Mouse (Mus musculus): ENCODE data around the gene Gtf2h1. TPM values are rescaled to one million over a fixed set of nuclear protein-coding genes. Genes with fewer than 3 reads are reported as not detected.
A peak's percentile ranks its signal among the peaks of the same experiment; 100 is the strongest.
"Not testable (repeated sequence)": the region's sequence is repeated elsewhere in the genome, so short reads cannot be mapped to it uniquely, and the experiment has no call there.

Gene Gtf2h1
- polyA plus RNA-seq, 1 experiment from 2014 or later: 45.7 TPM

GRCm38 (mm10) chr7:46770706-46771105 is 25.2 kb upstream of the Gtf2h1 start:
- 63% methylated on average over 4 of the region's 4 CpGs for WGBS
- Histone ChIP-seq H3K9me3 (ENCODE audit: low read length) (no peaks in the 10 kb centered on the region), H3K4me1 (ENCODE audit: insufficient read depth, low read length) (no peaks in the 10 kb centered on the region), H3K4me3 (ENCODE audit: low read length) (no peak overlapping the region), H3K9ac (replicated peaks; ENCODE audit: low read length) (no peak overlapping the region), H3K27ac (ENCODE audit: low read length) (no peak overlapping the region), H3K4me2 (replicated peaks; ENCODE audit: low read depth, low read length) (no peak overlapping the region), H3K36me3 (ENCODE audit: insufficient read depth, low read length) (peaks cover 59% of the 10 kb centered on the region), H3K27me3 (ENCODE audit: insufficient read depth, low read length) (no peaks in the 10 kb centered on the region)
- ATAC-seq (ENCODE audit: low FRiP score, low TSS enrichment): no peak

- Histone ChIP-seq H3K4me1 (ENCODE audit: insufficient read depth, low read length) (0 out of 2 replicates have a peak, but pooled peaks cover 5% of the 10 kb centered on the region), H3K27me3 (ENCODE audit: insufficient read depth, low read length) (no peaks in the 10 kb centered on the region), H3K9me3 (ENCODE audit: low read length) (no peaks in the 10 kb centered on the region), H3K9ac (replicated peaks; ENCODE audit: low read length) (no peak overlapping the region), H3K4me3 (ENCODE audit: low read length) (no peak overlapping the region), H3K36me3 (ENCODE audit: insufficient read depth, low read length) (peaks cover 33% of the 10 kb centered on the region), H3K4me2 (replicated peaks; ENCODE audit: low read depth, low read length) (no peak overlapping the region), H3K27ac (ENCODE audit: low read length) (no peak overlapping the region)
- 92% methylated on average over 5 of the region's 5 CpGs for WGBS
- no peak for ATAC-seq (ENCODE audit: low FRiP score, low TSS enrichment)
These were observed 6.6 kb upstream of the Gtf2h1 start for GRCm38 (mm10) chr7:46789177-46789849.

- Histone ChIP-seq H3K27me3 (ENCODE audit: insufficient read depth, low read length) (no peaks in the 10 kb centered on the region), H3K27ac (ENCODE audit: low read length) (peak overlapping the region; percentile 25; the same call in 1 of the 2 replicates), H3K4me2 (replicated peaks; ENCODE audit: low read depth, low read length) (no peak overlapping the region; the same call in 1 of the 2 replicates), H3K4me1 (ENCODE audit: insufficient read depth, low read length) (peaks cover 24% of the 10 kb centered on the region), H3K4me3 (ENCODE audit: low read length) (no peak overlapping the region), H3K9ac (replicated peaks; ENCODE audit: low read length) (no peak overlapping the region), H3K36me3 (ENCODE audit: insufficient read depth, low read length) (peaks cover 9% of the 10 kb centered on the region; the same call in 1 of the 2 replicates), H3K9me3 (ENCODE audit: low read length) (no peaks in the 10 kb centered on the region)
- WGBS: 70% methylated on average over 4 of the region's 4 CpGs
- ATAC-seq (ENCODE audit: low FRiP score, low TSS enrichment): no peak
These were observed 2.0 kb upstream of the Gtf2h1 start for GRCm38 (mm10) chr7:46793871-46794270.

GRCm38 (mm10) chr7:46796206-46796679 is 340 bp downstream of the Gtf2h1 start:
- H3K4me2 ChIP-seq (replicated peaks; ENCODE audit: low read depth, low read length): peak overlapping the region; percentile 96
- peaks cover 24% of the 10 kb centered on the region for H3K4me1 ChIP-seq (ENCODE audit: insufficient read depth, low read length)
- no peak; the same call in 1 of the 2 replicates for ATAC-seq (ENCODE audit: low FRiP score, low TSS enrichment)
- H3K36me3 ChIP-seq (ENCODE audit: insufficient read depth, low read length): peaks cover 6% of the 10 kb centered on the region; the same call in 1 of the 2 replicates
- H3K9ac ChIP-seq (replicated peaks; ENCODE audit: low read length): peak overlapping the region; percentile 98
- peak overlapping the region; percentile 100 for H3K4me3 ChIP-seq (ENCODE audit: low read length)
- peak overlapping the region; percentile 92 for H3K27ac ChIP-seq (ENCODE audit: low read length)
- no peaks in the 10 kb centered on the region for H3K27me3 ChIP-seq (ENCODE audit: insufficient read depth, low read length)
- no peaks in the 10 kb centered on the region for H3K9me3 ChIP-seq (ENCODE audit: low read length)
- WGBS: 0% methylated on average over 31 of the region's 31 CpGs

- peaks cover 24% of the 10 kb centered on the region for H3K4me1 ChIP-seq (ENCODE audit: insufficient read depth, low read length)
- WGBS: 51% methylated on average over 6 of the region's 6 CpGs
- H3K36me3 ChIP-seq (ENCODE audit: insufficient read depth, low read length): peaks cover 10% of the 10 kb centered on the region; the same call in 1 of the 2 replicates
- H3K27me3 ChIP-seq (ENCODE audit: insufficient read depth, low read length): no peaks in the 10 kb centered on the region
- no peak for ATAC-seq (ENCODE audit: low FRiP score, low TSS enrichment)
- H3K4me2 ChIP-seq (replicated peaks; ENCODE audit: low read depth, low read length): peak overlapping the region; percentile 96
- H3K9ac ChIP-seq (replicated peaks; ENCODE audit: low read length): peak overlapping the region; percentile 98; the same call in 1 of the 2 replicates
- H3K4me3 ChIP-seq (ENCODE audit: low read length): peak overlapping the region; percentile 100
- no peak overlapping the region for H3K27ac ChIP-seq (ENCODE audit: low read length)
- H3K9me3 ChIP-seq (ENCODE audit: low read length): no peaks in the 10 kb centered on the region
These were observed 876 bp downstream of the Gtf2h1 start for GRCm38 (mm10) chr7:46796779-46797178.

- WGBS: 97% methylated on average over 6 of the region's 6 CpGs
- peaks cover 63% of the 10 kb centered on the region for H3K36me3 ChIP-seq (ENCODE audit: insufficient read depth, low read length)
- H3K4me3 ChIP-seq (ENCODE audit: low read length): no peak overlapping the region
- H3K9me3 ChIP-seq (ENCODE audit: low read length): no peaks in the 10 kb centered on the region
- ATAC-seq (ENCODE audit: low FRiP score, low TSS enrichment): no peak
- H3K27me3 ChIP-seq (ENCODE audit: insufficient read depth, low read length): no peaks in the 10 kb centered on the region
- no peak overlapping the region for H3K4me2 ChIP-seq (replicated peaks; ENCODE audit: low read depth, low read length)
- H3K9ac ChIP-seq (replicated peaks; ENCODE audit: low read length): no peak overlapping the region
- no peaks in the 10 kb centered on the region for H3K4me1 ChIP-seq (ENCODE audit: insufficient read depth, low read length)
- no peak overlapping the region for H3K27ac ChIP-seq (ENCODE audit: low read length)
These were observed 14.4 kb downstream of the Gtf2h1 start for GRCm38 (mm10) chr7:46810325-46810724.

GRCm38 (mm10) chr7:46814012-46814411 is 18.1 kb downstream of the Gtf2h1 start:
- no peaks in the 10 kb centered on the region for H3K27me3 ChIP-seq (ENCODE audit: insufficient read depth, low read length)
- H3K9ac ChIP-seq (replicated peaks; ENCODE audit: low read length): no peak overlapping the region
- no peaks in the 10 kb centered on the region for H3K9me3 ChIP-seq (ENCODE audit: low read length)
- no peak overlapping the region for H3K27ac ChIP-seq (ENCODE audit: low read length)
- WGBS: 90% methylated on average over 4 of the region's 4 CpGs
- peaks cover 72% of the 10 kb centered on the region for H3K36me3 ChIP-seq (ENCODE audit: insufficient read depth, low read length)
- H3K4me3 ChIP-seq (ENCODE audit: low read length): no peak overlapping the region
- no peaks in the 10 kb centered on the region for H3K4me1 ChIP-seq (ENCODE audit: insufficient read depth, low read length)
- H3K4me2 ChIP-seq (replicated peaks; ENCODE audit: low read depth, low read length): no peak overlapping the region
- ATAC-seq (ENCODE audit: low FRiP score, low TSS enrichment): no peak

- 0 out of 2 replicates have a peak overlapping the region, but pooled peaks have one; percentile 8 for H3K4me2 ChIP-seq (replicated peaks; ENCODE audit: low read depth, low read length)
- not testable (repeated sequence) for H3K4me1 ChIP-seq (ENCODE audit: insufficient read depth, low read length); H3K4me3 ChIP-seq (ENCODE audit: low read length); H3K9me3 ChIP-seq (ENCODE audit: low read length); H3K27ac ChIP-seq (ENCODE audit: low read length); H3K27me3 ChIP-seq (ENCODE audit: insufficient read depth, low read length); H3K9ac ChIP-seq (replicated peaks; ENCODE audit: low read length)
- ATAC-seq (ENCODE audit: low FRiP score, low TSS enrichment): 0 out of 2 replicates have a peak, but pooled peaks have one; percentile 73
- WGBS: 58% methylated on average over 15 of the region's 15 CpGs
- H3K36me3 ChIP-seq (ENCODE audit: insufficient read depth, low read length): peaks cover 45% of the 10 kb centered on the region
These were observed 25.2 kb downstream of the Gtf2h1 start for GRCm38 (mm10) chr7:46820876-46821632.

GRCm38 (mm10) chr7:46827046-46827802 is 31.3 kb downstream of the Gtf2h1 start:
- Histone ChIP-seq H3K27ac (ENCODE audit: low read length) (peak overlapping the region; percentile 60), H3K4me1 (ENCODE audit: insufficient read depth, low read length) (peaks cover 21% of the 10 kb centered on the region), H3K27me3 (ENCODE audit: insufficient read depth, low read length) (no peaks in the 10 kb centered on the region), H3K36me3 (ENCODE audit: insufficient read depth, low read length) (peaks cover 14% of the 10 kb centered on the region), H3K9ac (replicated peaks; ENCODE audit: low read length) (peak overlapping the region; percentile 35; the same call in 1 of the 2 replicates), H3K4me2 (replicated peaks; ENCODE audit: low read depth, low read length) (peak overlapping the region; percentile 23), H3K4me3 (ENCODE audit: low read length) (no peak overlapping the region), H3K9me3 (ENCODE audit: low read length) (no peaks in the 10 kb centered on the region)
- peak; percentile 69 for ATAC-seq (ENCODE audit: low FRiP score, low TSS enrichment)
- 48% methylated on average over 20 of the region's 20 CpGs for WGBS

Measured in kidney, embryonic 16.5 days (tissue).